Mouse (Mus musculus) hindbrain, embryonic 15.5 days (tissue): ENCODE measurements around the gene Arhgef9. TPM values are rescaled to one million over a fixed set of nuclear protein-coding genes. Genes with fewer than 3 reads are reported as not detected.

Source experiments
- ATAC-seq: fragments of 200-750 bp; cut with Nextera tagmentation; 2 replicates; pipeline ENCODE4 v1.8.0; 2017; ENCODE audit warnings: low read depth, moderate number of reproducible peaks, moderate TSS enrichment; ENCODE audit not compliant: low FRiP score
- H3K27ac ChIP-seq: fragments of 300-500 bp; sonication (generic); replicated peaks from 2 replicates; pipeline ENCODE4 v1.5.1; 2015; ENCODE audit warnings: mild to moderate bottlenecking, inconsistent platforms
- H3K27me3 ChIP-seq: fragments of 300-500 bp; sonication (generic); 2 replicates; pipeline ENCODE4 v1.6.1; 2015; ENCODE audit warnings: control low read depth, inconsistent platforms
- H3K36me3 ChIP-seq: fragments of 300-500 bp; sonication (generic); 2 replicates; pipeline ENCODE4 v1.6.1; 2015; ENCODE audit warnings: control low read depth, inconsistent platforms
- H3K4me1 ChIP-seq: fragments of 300-500 bp; sonication (generic); replicated peaks from 2 replicates; pipeline ENCODE4 v1.6.1; 2015; ENCODE audit warnings: control low read depth, inconsistent platforms
- H3K4me2 ChIP-seq: fragments of 300-500 bp; sonication (generic); 2 replicates; pipeline ENCODE4 v1.6.1; 2015; ENCODE audit warnings: moderate library complexity, mild to moderate bottlenecking, inconsistent platforms
- H3K4me3 ChIP-seq: fragments of 300-500 bp; sonication (generic); 2 replicates; pipeline ENCODE4 v1.5.1; 2015; ENCODE audit warnings: mild to moderate bottlenecking, inconsistent platforms
- H3K9ac ChIP-seq: fragments of 300-500 bp; sonication (generic); 2 replicates; pipeline ENCODE4 v1.6.1; 2015; ENCODE audit warnings: inconsistent platforms
- H3K9me3 ChIP-seq: fragments of 300-500 bp; sonication (generic); 2 replicates; pipeline ENCODE4 v1.6.1; 2016; ENCODE audit warnings: control low read depth, inconsistent platforms
- WGBS: fragments of 180-500 bp; shearing (Covaris S2); methylation state at CpG from one replicate; pipeline ENCODE4 v1.1.7; 2015; 5-methylcytosine and 5-hydroxymethylcytosine counted together
- polyA plus RNA-seq: library from polyadenylated mRNA; unstranded; fragments of >200 nt; fragmentation: Nextera tagmentation; extraction: Ambion mirVana; gene quantifications from 2 replicates; pipeline ENCODE4 v1.2.1, GENCODE M21; 2015

The Arhgef9 gene
- 44.9 and 45.7 TPM in 2 replicates for polyA plus RNA-seq

GRCm38 (mm10) chrX:95196104-95196919 lies at the start of gene Arhgef9:
Gene Arhgef9, minus strand, starts transcription at chrX:95196856.
- H3K36me3 ChIP-seq = no peaks in the 10 kb centered on the region
- peak; percentile 92 for ATAC-seq
- H3K4me2 ChIP-seq = peak within 1 kb of the TSS; percentile 61
- WGBS = 25% methylated on average over 19 of the region's 24 CpGs
- H3K9ac ChIP-seq = peak within 1 kb of the TSS; percentile 55
- H3K9me3 ChIP-seq = no peaks in the 10 kb centered on the region
- H3K4me1 ChIP-seq = 0 out of 2 replicates have a peak, but pooled peaks cover 3% of the 10 kb centered on the region
- H3K4me3 ChIP-seq = peak within 1 kb of the TSS; percentile 47
- peak within 1 kb of the TSS; percentile 85 for H3K27ac ChIP-seq
- H3K27me3 ChIP-seq = no peaks in the 10 kb centered on the region

GRCm38 (mm10) chrX:95238896-95239295 lies 42.2 kb upstream of the Arhgef9 start:
- H3K9me3 ChIP-seq = no peaks in the 10 kb centered on the region
- no peaks in the 10 kb centered on the region for H3K4me1 ChIP-seq
- no peak overlapping the region for H3K4me3 ChIP-seq
- no peak for ATAC-seq
- no peaks in the 10 kb centered on the region for H3K27me3 ChIP-seq
- H3K27ac ChIP-seq = no peak overlapping the region
- H3K36me3 ChIP-seq = no peaks in the 10 kb centered on the region
- no peak overlapping the region for H3K9ac ChIP-seq
- H3K4me2 ChIP-seq = no peak overlapping the region

- Histone ChIP-seq H3K27ac (peak overlapping the region; percentile 85), H3K9me3 (no peaks in the 10 kb centered on the region), H3K4me3 (peak overlapping the region; percentile 47), H3K27me3 (no peaks in the 10 kb centered on the region), H3K9ac (peak overlapping the region; percentile 55), H3K4me1 (0 out of 2 replicates have a peak, but pooled peaks cover 3% of the 10 kb centered on the region), H3K36me3 (no peaks in the 10 kb centered on the region), H3K4me2 (peak overlapping the region; percentile 61)
- peak; percentile 64 for ATAC-seq
- WGBS = 40% methylated on average over 3 of the region's 3 CpGs
Measured at GRCm38 (mm10) chrX:95195363-95196103, 1.1 kb downstream of the Arhgef9 start.

GRCm38 (mm10) chrX:95175978-95176377 lies 20.7 kb downstream of the Arhgef9 start:
- H3K4me3 ChIP-seq = no peak overlapping the region
- H3K36me3 ChIP-seq = no peaks in the 10 kb centered on the region
- no peak overlapping the region for H3K9ac ChIP-seq
- no peaks in the 10 kb centered on the region for H3K9me3 ChIP-seq
- no peaks in the 10 kb centered on the region for H3K4me1 ChIP-seq
- no peak overlapping the region for H3K4me2 ChIP-seq
- ATAC-seq = no peak
- WGBS = 16% methylated on average over 3 of the region's 3 CpGs
- no peak overlapping the region for H3K27ac ChIP-seq
- no peaks in the 10 kb centered on the region for H3K27me3 ChIP-seq

GRCm38 (mm10) chrX:95166317-95166716 lies 30.3 kb downstream of the Arhgef9 start:
- Histone ChIP-seq H3K4me1 (peaks cover 10% of the 10 kb centered on the region; the same call in 1 of the 2 replicates), H3K27ac (peak overlapping the region; percentile 87), H3K9ac (peak overlapping the region; percentile 57; the same call in 1 of the 2 replicates), H3K4me2 (peak overlapping the region; percentile 61), H3K27me3 (no peaks in the 10 kb centered on the region), H3K36me3 (no peaks in the 10 kb centered on the region), H3K9me3 (no peaks in the 10 kb centered on the region), H3K4me3 (peak overlapping the region; percentile 45)
- peak; percentile 99 for ATAC-seq
- WGBS = 11% methylated on average over 16 of the region's 16 CpGs

GRCm38 (mm10) chrX:95165671-95166127 lies 31.0 kb downstream of the Arhgef9 start:
- no peaks in the 10 kb centered on the region for H3K9me3 ChIP-seq

GRCm38 (mm10) chrX:95164140-95164539 lies 32.5 kb downstream of the Arhgef9 start:
- Histone ChIP-seq H3K9ac (no peak overlapping the region), H3K4me3 (peak overlapping the region; percentile 45), H3K4me1 (peaks cover 10% of the 10 kb centered on the region; the same call in 1 of the 2 replicates), H3K27me3 (no peaks in the 10 kb centered on the region), H3K4me2 (peak overlapping the region; percentile 61), H3K36me3 (no peaks in the 10 kb centered on the region), H3K9me3 (no peaks in the 10 kb centered on the region), H3K27ac (no peak overlapping the region)
- 62% methylated on average over 6 of the region's 6 CpGs for WGBS
- ATAC-seq = no peak

More at GRCm38 (mm10) chrX:95165671-95166127, 31.0 kb downstream of the Arhgef9 start:
- no peaks in the 10 kb centered on the region for H3K27me3 ChIP-seq
- H3K36me3 ChIP-seq = no peaks in the 10 kb centered on the region
- peak overlapping the region; percentile 87 for H3K27ac ChIP-seq
- H3K4me2 ChIP-seq = peak overlapping the region; percentile 61
- H3K4me1 ChIP-seq = peaks cover 10% of the 10 kb centered on the region; the same call in 1 of the 2 replicates
- H3K4me3 ChIP-seq = peak overlapping the region; percentile 45
- peak; percentile 46 for ATAC-seq
- H3K9ac ChIP-seq = peak overlapping the region; percentile 57
- WGBS = 25% methylated on average over 9 of the region's 9 CpGs

GRCm38 (mm10) chrX:95163452-95163851 lies 33.2 kb downstream of the Arhgef9 start:
- H3K4me2 ChIP-seq = peak overlapping the region; percentile 61
- H3K27ac ChIP-seq = no peak overlapping the region
- H3K9ac ChIP-seq = no peak overlapping the region
- H3K27me3 ChIP-seq = no peaks in the 10 kb centered on the region
- H3K4me1 ChIP-seq = peaks cover 10% of the 10 kb centered on the region; the same call in 1 of the 2 replicates
- no peaks in the 10 kb centered on the region for H3K36me3 ChIP-seq
- no peak overlapping the region for H3K4me3 ChIP-seq
- H3K9me3 ChIP-seq = no peaks in the 10 kb centered on the region
- ATAC-seq = no peak

GRCm38 (mm10) chrX:95156833-95157386 lies 39.7 kb downstream of the Arhgef9 start:
- Histone ChIP-seq H3K4me3 (no peak overlapping the region), H3K36me3 (no peaks in the 10 kb centered on the region), H3K9me3 (no peaks in the 10 kb centered on the region), H3K4me1 (peaks cover 5% of the 10 kb centered on the region; the same call in 1 of the 2 replicates), H3K27me3 (no peaks in the 10 kb centered on the region), H3K4me2 (no peak overlapping the region), H3K9ac (no peak overlapping the region), H3K27ac (no peak overlapping the region)
- ATAC-seq = 0 out of 2 replicates have a peak, but pooled peaks have one; percentile 48
- WGBS = 36% methylated on average over 9 of the region's 9 CpGs

GRCm38 (mm10) chrX:95138636-95139035 lies 58.0 kb downstream of the Arhgef9 start:
- no peaks in the 10 kb centered on the region for H3K4me1 ChIP-seq
- WGBS = 80% methylated on average over 4 of the region's 4 CpGs
- H3K9ac ChIP-seq = no peak overlapping the region
- no peak for ATAC-seq
- no peak overlapping the region for H3K4me3 ChIP-seq
- H3K36me3 ChIP-seq = no peaks in the 10 kb centered on the region
- no peak overlapping the region for H3K27ac ChIP-seq
- H3K9me3 ChIP-seq = no peaks in the 10 kb centered on the region
- no peak overlapping the region for H3K4me2 ChIP-seq
- H3K27me3 ChIP-seq = no peaks in the 10 kb centered on the region

- Histone ChIP-seq H3K9ac (no peak overlapping the region), H3K27ac (no peak overlapping the region), H3K9me3 (no peaks in the 10 kb centered on the region), H3K4me3 (no peak overlapping the region), H3K36me3 (no peaks in the 10 kb centered on the region), H3K4me2 (no peak overlapping the region), H3K4me1 (no peaks in the 10 kb centered on the region), H3K27me3 (no peaks in the 10 kb centered on the region)
- no peak for ATAC-seq
- 91% methylated on average over 5 of the region's 5 CpGs for WGBS
Measured at GRCm38 (mm10) chrX:95133502-95133901, 63.2 kb downstream of the Arhgef9 start.
